Mouse (Mus musculus): ENCODE data around the gene Grn.

Gene Grn

DNA sequence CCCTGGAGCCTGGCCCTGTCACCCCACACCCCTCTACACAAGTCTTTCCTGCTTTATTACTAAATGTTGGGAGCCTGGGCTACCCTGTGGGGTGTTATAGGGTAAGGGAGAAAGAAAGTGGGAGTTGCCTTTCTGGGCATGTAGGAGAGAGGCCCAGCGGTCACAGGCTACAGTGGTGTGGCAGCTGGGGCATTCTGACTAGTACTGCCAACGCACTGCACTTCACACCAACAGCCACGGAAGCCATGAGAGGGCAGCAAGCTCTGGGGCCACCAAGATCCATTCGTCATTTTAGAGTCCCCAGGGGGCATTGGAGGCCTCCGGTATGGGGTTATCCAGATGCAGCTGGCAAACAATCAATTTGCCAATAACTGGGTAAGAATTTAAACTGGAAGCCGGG, 12.0 kb downstream of the Grn start:
- no peak for DNase-seq (ENCODE audit: low read depth, low spot score)

DNA sequence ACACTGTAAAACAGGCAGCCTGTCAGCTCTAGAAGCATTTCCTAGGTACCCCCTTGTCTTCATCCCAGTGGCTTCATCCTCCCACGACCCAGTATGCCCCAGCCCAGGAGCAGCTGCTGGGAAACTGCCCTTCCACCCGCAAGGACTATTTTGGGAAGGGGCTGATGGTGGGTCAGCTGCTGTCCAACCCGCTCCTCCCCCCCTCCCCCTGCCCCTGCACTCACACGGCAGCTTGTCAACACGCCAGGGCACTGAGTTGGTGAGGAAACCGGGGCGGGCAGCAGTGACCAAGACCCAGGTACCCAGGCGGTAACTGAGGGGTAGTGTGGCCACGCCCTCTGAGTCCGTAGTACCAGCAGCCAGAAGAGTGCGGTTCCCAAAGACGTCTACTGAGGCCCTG, 13.6 kb downstream of the Grn start:
- no peak for DNase-seq (ENCODE audit: low read depth, low spot score)

DNA sequence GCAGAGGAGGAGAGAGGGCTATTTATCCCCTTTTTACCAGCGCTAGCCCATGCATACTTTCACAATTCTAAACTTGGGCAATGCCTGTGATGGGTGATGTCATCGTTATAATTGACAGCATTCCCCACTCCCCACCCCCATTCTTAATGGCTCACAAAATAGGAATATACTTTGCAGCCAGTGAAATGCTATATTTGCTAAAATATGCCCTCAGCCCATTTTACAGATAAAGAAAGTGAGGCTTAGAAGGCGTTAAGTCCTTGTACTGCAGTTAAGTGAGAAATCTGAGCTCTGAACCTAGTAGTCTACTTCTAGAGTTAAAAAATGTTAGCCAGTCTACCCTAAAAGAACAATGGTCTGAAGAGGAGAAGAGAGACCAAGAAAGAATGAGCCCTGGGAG, 14.2 kb downstream of the Grn start:
- DNase-seq (ENCODE audit: low read depth, low spot score), result no peak

DNA sequence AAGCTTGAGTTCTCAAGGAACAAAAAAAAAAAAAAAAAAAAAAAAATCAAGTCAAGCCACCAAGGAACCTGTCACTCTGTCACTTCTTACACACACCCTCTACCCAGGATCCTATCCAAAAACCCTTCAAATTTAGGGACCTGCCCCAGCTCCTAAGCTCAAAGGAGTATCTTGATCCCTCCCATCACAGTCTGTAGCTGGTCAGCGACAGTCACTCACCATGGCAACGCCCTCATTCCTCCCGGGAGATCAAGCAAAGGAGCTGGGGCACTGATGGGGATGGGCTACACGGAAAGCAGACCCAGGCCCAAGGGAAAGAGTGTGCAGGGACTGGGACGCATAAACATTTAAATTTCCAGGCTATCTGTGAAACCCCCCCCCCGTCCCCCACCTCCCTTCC, 14.7 kb downstream of the Grn start:
- no peak for DNase-seq (ENCODE audit: low read depth, low spot score)

DNA sequence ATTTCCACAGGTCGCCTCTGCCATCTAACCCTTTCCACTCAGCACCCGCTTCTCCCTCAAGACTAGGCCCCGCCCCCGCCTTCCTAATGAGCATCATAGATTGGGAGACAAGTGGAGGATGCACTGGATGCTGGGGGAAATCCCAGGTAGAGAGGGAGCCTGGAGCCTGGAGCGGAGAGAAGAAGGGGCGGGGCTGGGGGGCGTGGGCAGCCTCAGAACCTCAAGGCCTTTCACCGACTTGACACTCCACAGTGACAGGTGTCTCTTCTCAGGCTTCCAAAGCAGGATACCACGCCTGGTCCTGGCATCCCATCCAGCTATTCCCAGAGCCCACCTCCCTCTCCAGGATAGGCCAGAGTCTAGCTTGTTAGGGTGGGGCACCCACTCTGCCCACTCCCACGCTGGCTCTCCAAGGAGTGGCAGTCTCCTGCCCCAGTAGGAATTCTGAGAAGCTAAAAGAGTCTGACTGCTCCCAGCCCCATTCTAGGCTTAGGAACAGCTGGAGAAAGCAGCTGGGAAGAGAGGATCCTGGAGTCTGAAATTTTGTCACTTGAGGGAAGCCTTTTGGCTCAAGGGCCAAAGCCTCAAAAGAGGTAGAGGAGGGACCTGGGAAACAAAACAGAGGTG, 15.3 kb downstream of the Grn start:
- DNase-seq (ENCODE audit: low read depth, low spot score), result no peak

DNA sequence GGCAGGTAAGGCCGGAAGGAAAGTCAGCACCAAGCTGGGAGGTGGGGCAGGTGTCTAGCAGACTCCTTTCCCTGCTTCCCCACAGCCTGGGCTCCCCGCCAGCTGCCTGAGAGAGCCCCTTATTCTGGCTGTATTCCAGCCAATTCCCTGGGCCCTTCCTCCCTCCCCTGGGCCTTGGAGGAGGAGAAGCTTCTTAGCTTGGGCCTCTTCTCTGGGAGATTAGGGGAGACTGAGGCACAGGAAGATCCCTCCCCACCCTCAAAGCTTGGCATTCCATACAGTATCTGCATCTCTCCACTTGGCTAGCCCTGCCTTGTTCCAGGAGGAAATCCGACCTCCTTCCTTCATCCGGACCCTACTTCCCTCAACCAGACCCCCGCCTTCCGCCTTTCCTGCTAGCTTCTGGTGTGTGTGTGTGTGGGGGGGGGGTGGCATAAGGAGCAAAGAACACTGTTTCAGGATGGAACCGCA, 15.8 kb downstream of the Grn start:
- no peak for DNase-seq (ENCODE audit: low read depth, low spot score)

DNA sequence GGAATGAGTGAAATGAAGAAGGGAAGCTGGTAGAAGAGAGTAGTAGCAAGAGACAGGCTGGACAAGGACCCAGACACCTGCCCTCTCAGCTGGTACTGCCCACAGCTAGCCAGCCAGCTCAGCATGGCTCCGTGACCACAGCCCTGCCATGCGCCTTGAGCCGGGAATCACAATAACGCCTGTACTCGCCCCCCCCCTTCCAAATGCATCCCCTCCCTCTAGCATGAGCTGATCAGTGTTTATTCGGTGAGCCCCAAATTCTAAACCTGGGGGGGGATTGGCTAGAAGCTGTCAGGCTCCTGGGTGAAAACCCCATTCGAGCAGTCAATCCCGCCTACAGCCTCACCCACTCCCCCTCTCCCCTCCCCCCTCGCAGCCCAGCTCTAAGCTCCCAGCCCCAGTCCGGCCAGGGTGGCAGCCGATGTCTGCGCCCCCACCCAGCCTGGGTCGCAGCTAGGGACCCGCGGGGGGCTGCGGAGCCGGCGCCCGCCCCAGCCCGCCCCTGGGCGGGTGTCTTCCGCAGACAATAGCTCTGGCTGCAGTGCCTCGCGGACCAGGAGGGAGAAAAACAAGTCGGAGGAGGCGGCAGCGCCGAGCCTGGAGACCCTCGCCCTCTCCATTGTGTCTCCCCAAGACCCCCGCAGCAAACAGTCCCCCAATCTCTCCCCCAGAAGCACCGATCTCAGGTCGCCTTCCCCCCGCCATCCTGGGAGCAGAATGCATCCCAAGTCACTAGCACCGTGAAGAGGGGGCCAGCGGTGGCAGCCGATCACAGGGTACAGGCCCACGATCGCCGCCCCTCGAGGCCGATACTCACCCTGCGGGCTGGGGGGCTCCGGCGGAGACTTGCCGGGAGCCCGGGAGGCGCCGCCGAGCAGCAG, 16.7 kb downstream of the Grn start:
- DNase-seq (ENCODE audit: low read depth, low spot score), result no peak

DNA sequence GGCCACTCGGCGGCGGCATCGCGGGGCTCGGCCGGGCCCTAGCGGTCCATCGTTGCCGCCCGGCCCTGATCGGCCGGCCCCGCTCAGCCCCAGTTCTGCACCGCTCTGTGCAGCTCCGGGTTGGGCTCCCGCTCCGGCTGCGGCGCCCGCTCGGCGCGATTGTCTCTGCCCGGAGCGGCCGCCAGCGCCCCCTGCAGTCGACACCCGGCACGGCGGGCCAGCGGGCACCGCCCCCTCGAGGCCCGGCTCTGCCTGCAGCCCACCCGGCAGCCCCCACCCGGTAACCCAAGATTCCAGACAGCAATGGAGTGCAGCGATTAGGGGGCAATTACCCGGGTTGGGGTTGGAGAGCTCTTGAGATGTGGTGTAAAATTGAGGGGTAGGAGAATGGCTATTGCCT, 17.4 kb downstream of the Grn start, which contains the start of gene Fam171a2:
Fam171a2 (minus strand) TSS at position 186 of the 400 bp plus-strand sequence.
- DNase-seq (ENCODE audit: low read depth, low spot score), result no peak

DNA sequence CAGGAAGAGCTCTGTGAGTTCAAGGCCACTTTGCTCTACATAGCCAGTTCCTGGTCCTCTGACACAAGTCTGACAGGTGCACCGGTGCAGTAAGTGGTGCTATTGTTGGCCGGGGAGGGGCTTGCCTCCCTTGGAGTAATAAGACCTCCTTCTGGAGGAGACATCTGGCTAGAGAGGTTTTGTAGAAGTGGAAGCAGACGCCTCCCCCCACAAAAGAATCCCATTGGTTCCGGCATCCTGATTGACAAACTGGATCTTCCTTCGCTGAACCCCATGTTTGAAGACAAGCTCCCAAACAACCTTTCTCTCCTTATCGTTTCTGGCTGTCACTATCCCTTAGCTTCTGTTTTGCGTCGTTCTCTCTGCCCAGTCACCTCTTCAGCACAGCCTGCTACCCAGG, 18.2 kb downstream of the Grn start:
- no peak for DNase-seq (ENCODE audit: low read depth, low spot score)

DNA sequence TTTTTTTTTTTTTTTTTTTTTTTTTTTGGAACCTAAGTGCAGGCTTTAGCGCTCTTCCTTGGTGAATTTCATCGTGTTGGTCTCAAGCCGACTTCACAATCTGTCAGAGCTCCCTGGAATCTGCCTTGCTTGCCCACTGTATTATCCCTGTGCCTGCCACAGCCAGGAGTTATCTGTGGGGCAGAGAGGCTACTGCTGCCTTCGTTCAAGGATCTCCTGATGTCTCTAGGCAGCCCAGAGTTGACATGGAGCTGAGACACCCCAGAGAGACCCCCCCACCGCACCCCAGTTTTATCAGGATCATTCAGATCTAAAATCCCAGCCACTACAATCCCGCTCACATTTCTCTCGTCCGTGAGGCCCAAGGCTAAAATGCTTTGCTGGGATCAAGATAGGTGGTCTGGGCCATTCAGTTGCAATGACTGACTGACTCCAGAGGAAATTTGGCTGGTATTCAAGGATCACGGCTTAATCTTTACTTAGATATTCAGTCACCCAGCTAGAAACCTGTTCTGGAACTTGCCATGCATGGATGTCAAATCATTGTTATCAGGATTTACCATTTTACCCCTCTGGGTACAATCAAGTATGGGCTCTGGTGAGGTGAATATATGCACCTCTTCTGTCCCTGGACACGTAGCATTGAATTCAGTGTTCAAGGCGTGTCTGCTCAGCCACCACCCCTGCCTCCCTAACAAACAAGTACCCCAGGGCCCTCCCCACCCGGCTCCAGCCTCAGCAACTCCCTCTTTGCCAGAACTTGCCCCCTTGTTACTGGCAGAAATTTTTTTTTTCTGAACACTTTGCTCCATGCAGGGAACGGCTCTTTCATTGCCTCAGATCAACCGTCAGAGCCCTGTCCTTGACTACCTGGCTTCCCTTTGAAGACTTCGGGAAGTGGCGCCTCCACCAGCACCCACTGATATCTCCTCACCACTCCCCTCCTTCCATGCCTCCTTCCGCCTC, 19.2 kb downstream of the Grn start:
- DNase-seq (ENCODE audit: low read depth, low spot score), result no peak

DNA sequence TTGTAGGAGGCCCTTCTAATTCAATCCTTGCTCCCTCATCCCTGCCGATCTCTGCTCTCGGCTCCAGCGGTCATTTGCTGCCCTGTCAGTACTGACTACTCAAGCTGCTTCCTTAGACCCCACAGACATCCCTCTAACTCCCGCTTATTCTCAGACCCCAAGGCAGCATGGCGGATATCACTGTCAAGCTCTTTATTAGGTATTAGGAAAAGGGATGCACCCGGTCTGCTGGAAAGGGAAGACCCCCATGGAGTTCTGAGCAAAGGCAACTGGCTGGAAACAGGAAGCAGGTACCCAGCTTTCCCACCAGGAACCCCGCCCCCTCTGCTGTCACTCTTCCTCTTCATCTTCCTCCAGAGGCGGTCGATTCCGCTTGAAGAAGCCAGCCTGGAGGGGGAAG, 23.0 kb downstream of the Grn start:
- no peak for DNase-seq (ENCODE audit: low read depth, low spot score)

DNA sequence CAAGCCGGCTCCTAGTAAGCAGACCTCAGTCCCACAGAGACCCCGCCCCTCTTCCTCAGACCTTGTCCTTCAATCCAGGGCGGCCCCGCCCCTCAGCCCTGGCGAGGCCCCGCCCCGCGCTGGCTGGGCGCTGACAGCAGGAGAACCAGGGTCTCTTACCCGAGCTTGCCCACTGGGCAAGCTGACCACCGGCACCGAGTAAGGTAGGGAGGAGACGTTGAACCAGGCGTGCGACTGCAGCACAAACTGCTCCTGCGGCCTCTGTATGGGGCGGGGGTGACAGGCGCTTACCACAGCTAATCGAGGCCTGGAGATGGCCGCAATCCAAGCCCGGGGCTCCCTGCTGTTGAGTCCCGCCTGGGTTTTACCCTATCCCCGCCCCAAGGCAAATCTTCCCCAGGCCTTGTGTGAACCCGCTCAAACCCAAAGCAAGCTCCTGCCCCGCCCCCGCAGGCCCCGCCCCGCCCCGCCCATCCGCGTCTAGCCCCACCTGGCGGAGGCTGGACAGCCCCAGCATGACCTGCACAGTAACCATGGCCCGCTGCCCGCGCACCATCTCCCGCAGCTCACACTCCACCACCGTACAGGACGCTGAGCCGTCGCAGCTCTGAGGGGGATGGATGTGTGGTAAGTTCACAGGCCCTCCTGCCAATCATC, 25.8 kb downstream of the Grn start:
- no peak for DNase-seq (ENCODE audit: low read depth, low spot score)

DNA sequence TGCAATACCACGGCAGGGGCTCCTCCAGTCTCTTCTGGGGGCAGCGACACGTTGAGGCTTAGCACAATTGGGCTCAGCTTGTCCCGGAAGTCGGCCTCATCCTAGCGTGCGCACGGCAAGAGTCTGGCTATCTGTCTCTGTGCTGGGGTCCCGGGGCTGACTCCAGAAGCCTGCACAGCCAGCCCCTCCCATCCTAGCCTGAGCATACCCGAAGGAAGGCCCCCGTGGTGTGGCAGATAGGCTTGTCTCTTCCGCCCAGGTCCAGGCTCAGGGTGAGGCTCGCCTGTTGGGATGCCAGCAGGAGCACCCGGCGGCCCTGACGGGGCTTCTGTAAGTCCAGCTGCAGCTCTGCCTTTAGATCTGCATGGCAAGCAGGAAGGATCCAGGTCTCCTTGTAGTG, 30.4 kb downstream of the Grn start:
- no peak for DNase-seq (ENCODE audit: low read depth, low spot score)

DNA sequence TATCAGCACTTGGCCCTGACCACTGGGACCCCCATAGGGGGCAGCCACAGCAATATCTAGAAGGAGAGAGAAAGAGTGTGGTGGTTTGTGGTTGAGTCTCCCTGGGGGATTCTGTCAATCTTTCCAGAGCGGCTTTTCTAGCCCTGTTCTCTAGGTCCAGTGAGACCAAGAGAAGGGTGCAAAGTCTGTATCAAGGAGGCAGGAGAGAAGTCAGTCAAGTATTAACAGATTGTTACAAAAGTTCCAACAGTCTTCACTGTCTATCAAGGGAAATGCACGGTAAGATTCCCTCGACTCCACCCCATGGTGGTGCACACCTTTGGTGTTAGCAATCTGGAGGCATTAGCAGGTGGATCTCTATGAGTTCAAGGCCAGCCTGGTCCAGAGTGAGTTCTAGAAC, 31.6 kb downstream of the Grn start:
- DNase-seq (ENCODE audit: low read depth, low spot score), result no peak

DNA sequence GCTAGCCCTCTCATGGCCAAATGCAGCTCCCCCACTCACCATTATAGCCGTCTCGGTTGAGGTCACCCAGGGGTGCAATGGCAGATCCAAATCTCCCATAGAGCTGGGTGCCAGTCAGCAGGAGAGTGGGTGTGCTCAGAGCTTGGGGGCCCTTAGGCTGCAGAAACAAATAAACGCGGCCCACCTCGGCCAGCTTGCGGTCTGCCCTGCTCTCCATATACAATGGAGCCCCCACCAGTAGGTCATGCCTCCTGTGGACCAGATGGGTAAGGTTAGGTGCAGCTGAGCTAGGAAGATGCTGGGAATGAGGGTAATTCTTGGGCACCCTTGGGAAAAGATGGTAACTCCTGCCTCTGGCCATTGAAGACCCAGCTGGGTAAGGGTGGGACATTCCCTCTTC, 34.8 kb downstream of the Grn start:
- DNase-seq (ENCODE audit: low read depth, low spot score), result no peak

DNA sequence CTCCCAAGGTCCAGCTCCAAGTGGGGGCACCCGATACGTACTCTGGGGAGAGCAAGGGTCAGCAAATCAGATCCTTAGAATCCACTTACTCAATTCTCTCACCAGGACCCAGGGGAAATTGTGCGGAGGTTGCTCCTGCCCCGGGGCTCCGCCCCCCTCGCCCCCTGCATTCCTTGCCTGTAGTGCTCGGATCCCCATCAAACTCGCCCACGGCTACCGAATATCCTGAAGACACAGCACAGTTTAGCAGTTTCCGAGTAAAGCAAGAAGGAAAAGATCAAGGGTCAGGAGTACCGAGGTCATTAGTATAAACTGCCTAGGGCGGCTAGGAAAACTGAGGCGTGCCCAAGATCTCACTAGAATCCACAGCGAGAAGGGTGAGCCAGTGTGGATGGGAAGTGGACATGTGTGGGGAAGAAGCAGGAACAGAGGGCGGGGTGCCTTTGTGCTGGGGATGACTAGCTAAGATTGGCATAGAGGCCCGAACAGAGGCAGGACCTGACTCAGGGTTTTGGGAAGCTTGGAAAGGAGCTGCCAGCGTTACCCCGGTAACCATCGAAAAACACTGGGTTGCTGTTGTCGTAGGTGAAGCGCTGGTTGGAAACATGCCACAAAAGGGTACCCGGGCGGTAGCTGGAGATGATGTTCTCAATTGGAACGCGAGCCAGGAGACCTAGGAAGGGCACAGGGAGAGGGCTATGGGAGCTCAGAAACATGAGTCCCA, 35.8 kb downstream of the Grn start:
- peak; percentile 71 for DNase-seq (ENCODE audit: low read depth, low spot score)

DNA sequence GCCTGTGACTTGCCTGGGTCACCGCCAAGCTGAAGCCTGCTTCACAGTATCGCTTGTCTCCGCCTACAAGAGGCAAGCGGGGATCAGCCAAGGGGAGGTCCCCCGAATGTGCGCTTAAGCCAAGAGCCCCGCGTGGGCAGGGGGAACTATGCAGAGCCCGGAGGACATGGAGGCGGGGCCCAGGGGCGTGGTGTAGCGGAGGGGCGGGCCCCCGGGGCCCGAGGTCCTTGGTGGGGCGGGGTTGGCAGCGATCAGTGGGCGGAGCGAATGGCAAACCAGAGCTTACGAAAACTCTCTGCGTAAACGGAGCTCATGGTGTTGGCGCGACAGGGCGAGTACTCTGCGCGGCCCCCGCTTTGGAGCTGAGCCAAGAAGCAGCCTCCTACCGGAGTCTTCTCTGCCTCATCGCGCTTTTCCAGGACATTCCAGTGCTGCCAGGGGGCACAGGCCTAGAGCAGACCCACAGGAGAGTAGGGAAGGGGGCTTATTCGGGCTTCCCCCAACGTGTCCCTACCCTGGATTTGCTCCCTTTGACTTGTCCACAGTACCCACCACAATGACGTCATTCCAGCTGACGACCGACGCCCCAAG, 37.0 kb downstream of the Grn start:
- DNase-seq (ENCODE audit: low read depth, low spot score), result peak; percentile 96

DNA sequence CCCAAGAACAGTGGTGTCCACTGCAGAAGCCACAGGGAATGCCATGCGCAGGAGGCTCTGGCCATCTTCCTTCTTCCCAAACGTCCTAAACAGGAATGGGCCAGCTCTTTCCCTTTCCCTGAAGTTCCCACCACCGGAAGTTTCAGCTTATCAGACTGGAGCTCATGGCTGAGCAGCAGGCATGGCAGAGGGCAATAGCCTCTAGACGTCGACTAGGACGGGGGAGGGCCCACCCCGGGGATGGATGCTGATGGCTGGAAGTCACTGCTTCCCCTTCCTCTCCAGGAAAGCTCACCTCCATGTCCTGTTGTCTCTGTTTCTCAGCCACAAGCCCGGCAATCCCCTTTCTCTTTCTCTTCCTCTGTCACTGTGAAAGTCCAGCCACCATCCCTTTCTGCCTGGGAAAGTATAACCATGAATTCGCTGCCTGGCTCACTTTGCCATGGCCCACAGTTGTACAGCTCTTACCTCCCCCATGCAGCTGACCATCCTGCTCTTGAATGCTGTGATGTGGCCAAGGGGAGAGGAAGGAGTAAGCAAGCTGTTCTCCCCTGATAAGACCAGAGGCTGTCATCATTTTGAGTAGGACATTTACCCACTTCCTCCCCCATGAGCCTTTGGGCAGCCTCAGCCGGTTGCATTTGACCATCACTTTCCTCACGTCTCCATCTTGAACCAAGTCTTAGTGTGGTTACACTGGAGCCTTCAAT, 39.7 kb downstream of the Grn start, which contains the start of gene Itga2b:
Itga2b (minus strand) TSS at position 475 of the 710 bp plus-strand sequence.
- no peak for DNase-seq (ENCODE audit: low read depth, low spot score)

DNA sequence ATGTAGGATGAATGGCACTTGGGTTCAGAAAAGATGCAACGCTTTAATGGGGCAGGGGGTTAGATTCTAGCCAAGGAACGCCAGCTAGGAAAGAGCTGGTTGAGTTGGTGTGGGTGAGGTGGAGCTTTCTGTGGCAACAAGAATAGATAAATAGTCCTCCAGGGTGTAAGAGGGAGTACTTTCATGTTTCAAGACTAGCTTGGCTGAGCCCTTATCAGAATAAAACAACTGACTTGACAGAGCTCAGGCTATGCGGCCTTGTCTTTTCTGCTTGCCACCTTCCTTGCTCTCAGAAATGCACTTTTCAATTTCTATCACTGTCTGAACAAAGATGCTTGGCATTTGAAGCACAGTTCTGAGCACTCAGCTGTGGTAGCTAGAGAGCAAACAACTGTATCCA, 44.9 kb downstream of the Grn start:
- DNase-seq (ENCODE audit: low read depth, low spot score), result no peak

DNA sequence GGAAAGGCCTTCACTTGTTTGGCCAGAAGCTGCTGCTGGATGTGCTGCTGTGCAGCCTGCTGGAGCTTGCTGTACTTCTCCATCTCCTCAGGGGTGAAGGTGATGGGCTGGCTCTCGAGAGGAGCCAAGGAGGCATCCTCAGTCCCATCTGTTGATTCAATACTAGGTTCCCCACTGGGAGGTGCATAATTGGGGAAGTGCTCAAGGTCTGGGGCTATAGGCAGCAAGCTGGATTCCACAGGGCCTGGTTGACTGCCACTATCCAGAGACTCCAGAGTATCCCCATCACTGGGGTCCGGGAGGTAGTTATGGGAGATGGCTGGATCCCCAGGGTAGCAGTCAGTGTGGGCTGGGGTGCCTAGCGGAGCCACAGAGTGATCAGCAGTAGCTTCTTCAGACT, 48.6 kb downstream of the Grn start:
- DNase-seq (ENCODE audit: low read depth, low spot score), result no peak

All from skeletal muscle tissue, adult 2 months (tissue).